Mouse (Mus musculus) small intestine, adult 2 months (tissue): ENCODE data around the gene Kdm4b.

ENCODE experiments used
- CTCF ChIP-seq: fragments of 200-500 bp; IDR thresholded peaks from 2 replicates; pipeline ENCODE4 v1.5.1; 2012; ENCODE audit warnings: low read depth, mild to moderate bottlenecking, control low read depth, inconsistent platforms, low read length, moderate library complexity, mixed read lengths; ENCODE audit not compliant: insufficient replicate concordance, insufficient read length; ENCODE audit errors: extremely low read depth
- POLR2A ChIP-seq: fragments of 200-500 bp; IDR thresholded peaks from 2 replicates; pipeline ENCODE4 v1.6.1; 2012; ENCODE audit warnings: low read depth, mild to moderate bottlenecking, control low read depth, inconsistent platforms, low read length, moderate library complexity

- no peak for TF ChIP-seq CTCF
- TF ChIP-seq POLR2A, result no peak
Observed at GRCm38 (mm10) chr17:56393238-56393637, 67.4 kb downstream of the Kdm4b start.
